Mouse (Mus musculus) kidney, postnatal 0 days (tissue): ENCODE measurements at regions not wholly inside any gene's neighbourhood (a gene's known extent, or its start where the extent isn't known, plus 50 kb on each side); places are given as distances from the start of the nearest gene placed in this dataset.
A peak's percentile ranks its signal among the peaks of the same experiment; 100 is the strongest.

Experiments used
- ATAC-seq: fragments of 200-750 bp; cut with Nextera tagmentation; replicated peaks from 2 replicates; pipeline ENCODE4 v1.8.0; 2017; ENCODE audit warnings: low read depth, moderate number of reproducible peaks, moderate TSS enrichment, moderate library complexity; ENCODE audit not compliant: low FRiP score
- DNase-seq: peaks from one replicate; pipeline ENCODE4 v3.0.0-alpha.2; 2016; ENCODE audit warnings: low spot score
- H3K27ac ChIP-seq: fragments of 300-500 bp; sonication (generic); 2 replicates; pipeline ENCODE4 v1.5.1; 2014; ENCODE audit warnings: mild to moderate bottlenecking
- H3K27me3 ChIP-seq: fragments of 300-500 bp; sonication (generic); 2 replicates; pipeline ENCODE4 v1.6.1; 2014; ENCODE audit warnings: low read length, mixed read lengths; ENCODE audit not compliant: insufficient read depth
- H3K36me3 ChIP-seq: fragments of 300-500 bp; sonication (generic); 2 replicates; pipeline ENCODE4 v1.6.1; 2014; ENCODE audit warnings: low read length, mixed read lengths; ENCODE audit not compliant: insufficient read depth
- H3K4me1 ChIP-seq: fragments of 300-500 bp; sonication (generic); replicated peaks from 2 replicates; pipeline ENCODE4 v1.6.1; 2014; ENCODE audit warnings: antibody characterized with exemption, low read length, mixed read lengths; ENCODE audit not compliant: insufficient read depth
- H3K4me2 ChIP-seq: fragments of 300-500 bp; sonication (generic); 2 replicates; pipeline ENCODE4 v1.6.1; 2014; ENCODE audit warnings: mild to moderate bottlenecking, low read length, moderate library complexity, mixed read lengths
- H3K4me3 ChIP-seq: fragments of 300-500 bp; sonication (generic); replicated peaks from 2 replicates; pipeline ENCODE4 v1.5.1; 2014; ENCODE audit warnings: low read depth, low read length
- H3K9ac ChIP-seq: fragments of 300-500 bp; sonication (generic); 2 replicates; pipeline ENCODE4 v1.6.1; 2014; ENCODE audit warnings: low read depth, low read length
- H3K9me3 ChIP-seq: fragments of 300-500 bp; sonication (generic); replicated peaks from 2 replicates; pipeline ENCODE4 v1.6.1; 2016; ENCODE audit warnings: low read length, inconsistent platforms, mixed read lengths
- CTCF ChIP-seq: IDR thresholded peaks from 2 replicates; pipeline ENCODE4 v1.5.1; 2016; ENCODE audit warnings: antibody characterized with exemption, low read depth, mild to moderate bottlenecking, moderate library complexity
- WGBS: fragments of 180-500 bp; shearing (Covaris S2); extraction: QIAGEN DNeasy Blood & Tissue Kit; methylation state at CpG from one replicate; pipeline ENCODE4 v1.1.7; 2014; 5-methylcytosine and 5-hydroxymethylcytosine counted together

GRCm38 (mm10) chr14:102915918-102916317 lies 66.5 kb downstream of the Kctd12 start:
- Histone ChIP-seq H3K4me3 (no peak overlapping the region), H3K27ac (no peak overlapping the region), H3K27me3 (no peaks in the 10 kb centered on the region), H3K9ac (no peak overlapping the region), H3K9me3 (no peaks in the 10 kb centered on the region), H3K36me3 (no peaks in the 10 kb centered on the region), H3K4me1 (no peaks in the 10 kb centered on the region), H3K4me2 (no peak overlapping the region)
- TF ChIP-seq CTCF, result no peak
- no peak for DNase-seq
- no peak for ATAC-seq
- 94% methylated on average over 4 of the region's 4 CpGs for WGBS

GRCm38 (mm10) chr14:102911582-102911981 lies 70.9 kb downstream of the Kctd12 start:
- H3K9ac ChIP-seq, result no peak overlapping the region
- ATAC-seq (no peak), DNase-seq (no peak)
- TF ChIP-seq CTCF, result no peak
- no peaks in the 10 kb centered on the region for H3K4me1 ChIP-seq
- no peak overlapping the region for H3K4me2 ChIP-seq
- no peak overlapping the region for H3K4me3 ChIP-seq
- WGBS, result 77% methylated on average over 3 of the region's 3 CpGs
- H3K27ac ChIP-seq, result no peak overlapping the region
- H3K9me3 ChIP-seq, result no peaks in the 10 kb centered on the region
- no peaks in the 10 kb centered on the region for H3K36me3 ChIP-seq
- H3K27me3 ChIP-seq, result no peaks in the 10 kb centered on the region

- WGBS, result 82% methylated on average over 3 of the region's 3 CpGs
- Histone ChIP-seq H3K4me2 (no peak overlapping the region), H3K9me3 (no peaks in the 10 kb centered on the region), H3K4me1 (no peaks in the 10 kb centered on the region), H3K27me3 (no peaks in the 10 kb centered on the region), H3K4me3 (no peak overlapping the region), H3K9ac (no peak overlapping the region), H3K27ac (no peak overlapping the region), H3K36me3 (no peaks in the 10 kb centered on the region)
- no peak for TF ChIP-seq CTCF
- ATAC-seq, result no peak
- no peak for DNase-seq
Measured at GRCm38 (mm10) chr14:102908990-102909389, 73.4 kb downstream of the Kctd12 start.

GRCm38 (mm10) chr14:102907411-102908103 lies 74.9 kb downstream of the Kctd12 start:
- DNase-seq, result no peak
- WGBS, result 85% methylated on average over 6 of the region's 6 CpGs
- Histone ChIP-seq H3K9me3 (no peaks in the 10 kb centered on the region), H3K27me3 (no peaks in the 10 kb centered on the region), H3K4me2 (no peak overlapping the region), H3K36me3 (no peaks in the 10 kb centered on the region), H3K4me1 (no peaks in the 10 kb centered on the region), H3K9ac (no peak overlapping the region), H3K4me3 (no peak overlapping the region), H3K27ac (no peak overlapping the region)
- no peak for TF ChIP-seq CTCF
- no peak for ATAC-seq

GRCm38 (mm10) chr14:102906826-102907225 lies 75.6 kb downstream of the Kctd12 start:
- Histone ChIP-seq H3K9me3 (no peaks in the 10 kb centered on the region), H3K4me3 (no peak overlapping the region), H3K4me2 (no peak overlapping the region), H3K9ac (no peak overlapping the region), H3K27ac (no peak overlapping the region), H3K36me3 (no peaks in the 10 kb centered on the region), H3K4me1 (no peaks in the 10 kb centered on the region), H3K27me3 (no peaks in the 10 kb centered on the region)
- no peak for ATAC-seq
- 75% methylated on average over 6 of the region's 6 CpGs for WGBS
- DNase-seq, result no peak
- no peak for TF ChIP-seq CTCF

GRCm38 (mm10) chr14:102906286-102906685 lies 76.2 kb downstream of the Kctd12 start:
- Histone ChIP-seq H3K36me3 (no peaks in the 10 kb centered on the region), H3K4me3 (no peak overlapping the region), H3K27me3 (no peaks in the 10 kb centered on the region), H3K9ac (no peak overlapping the region), H3K4me1 (no peaks in the 10 kb centered on the region), H3K4me2 (no peak overlapping the region), H3K9me3 (no peaks in the 10 kb centered on the region), H3K27ac (no peak overlapping the region)
- TF ChIP-seq CTCF, result no peak
- ATAC-seq, result no peak
- 85% methylated on average over 1 of the region's 1 CpGs for WGBS
- no peak for DNase-seq

GRCm38 (mm10) chr14:102902906-102903305 lies 79.5 kb downstream of the Kctd12 start:
- ATAC-seq, result peak; percentile 52; the same call in 1 of the 2 replicates
- peak; percentile 49 for DNase-seq
- no peak for TF ChIP-seq CTCF
- Histone ChIP-seq H3K4me2 (peak overlapping the region; percentile 26), H3K9me3 (no peaks in the 10 kb centered on the region), H3K4me3 (no peak overlapping the region), H3K36me3 (no peaks in the 10 kb centered on the region), H3K9ac (no peak overlapping the region), H3K27ac (no peak overlapping the region), H3K27me3 (no peaks in the 10 kb centered on the region), H3K4me1 (no peaks in the 10 kb centered on the region)
- 20% methylated on average over 12 of the region's 12 CpGs for WGBS
